Mouse (Mus musculus) lung, postnatal 25 days (tissue): Measurements from ENCODE around the gene Tedc1.

Source experiments
- DNase-seq: peaks from one replicate; pipeline ENCODE4 v3.0.0; 2022; ENCODE audit warnings: low spot score

Tedc1 gene

GRCm38 (mm10) chr12:113138901-113139864 lies 17.0 kb upstream of the Tedc1 start:
- DNase-seq = peak; percentile 85

- peak; percentile 97 for DNase-seq
These were observed 16.2 kb upstream of the Tedc1 start, which contains the start of gene Crip2 for GRCm38 (mm10) chr12:113139908-113140615. Gene Crip2 (plus strand): TSS chr12:113140236.

GRCm38 (mm10) chr12:113140616-113141411 lies 15.4 kb upstream of the Tedc1 start:
- DNase-seq = peak; percentile 59

- peak; percentile 77 for DNase-seq
These were observed 14.7 kb upstream of the Tedc1 start for GRCm38 (mm10) chr12:113141531-113141973.

- peak; percentile 94 for DNase-seq
These were observed 13.9 kb upstream of the Tedc1 start for GRCm38 (mm10) chr12:113142021-113142975.

- DNase-seq = peak; percentile 37
These were observed 13.1 kb upstream of the Tedc1 start for GRCm38 (mm10) chr12:113143164-113143563.

GRCm38 (mm10) chr12:113144001-113144756 lies 12.0 kb upstream of the Tedc1 start:
- DNase-seq = peak; percentile 62

- DNase-seq = no peak
These were observed 11.3 kb upstream of the Tedc1 start for GRCm38 (mm10) chr12:113144886-113145285.

GRCm38 (mm10) chr12:113145591-113145990 lies 10.6 kb upstream of the Tedc1 start:
- no peak for DNase-seq

- peak; percentile 91 for DNase-seq
These were observed 9.8 kb upstream of the Tedc1 start, which contains the start of gene Crip1 for GRCm38 (mm10) chr12:113146112-113147057. Gene Crip1 (plus strand): TSS chr12:113146316.

- DNase-seq = peak; percentile 32
These were observed 8.7 kb upstream of the Tedc1 start for GRCm38 (mm10) chr12:113147481-113147880.

GRCm38 (mm10) chr12:113148381-113149035 lies 7.7 kb upstream of the Tedc1 start:
- peak; percentile 74 for DNase-seq

- peak; percentile 61 for DNase-seq
These were observed 6.9 kb upstream of the Tedc1 start for GRCm38 (mm10) chr12:113149341-113149740.

- DNase-seq = no peak
These were observed 6.3 kb upstream of the Tedc1 start for GRCm38 (mm10) chr12:113149896-113150295.

GRCm38 (mm10) chr12:113150591-113150990 lies 5.6 kb upstream of the Tedc1 start:
- no peak for DNase-seq

GRCm38 (mm10) chr12:113151046-113151445 lies 5.2 kb upstream of the Tedc1 start:
- no peak for DNase-seq

GRCm38 (mm10) chr12:113151661-113152271 lies 4.5 kb upstream of the Tedc1 start:
- peak; percentile 68 for DNase-seq

GRCm38 (mm10) chr12:113152272-113152661 lies 4.0 kb upstream of the Tedc1 start:
- DNase-seq = peak; percentile 53
